Mouse (Mus musculus) thymus, postnatal 0 days (tissue): ENCODE results near the gene Chrm3. TPM values are rescaled to one million over a fixed set of nuclear protein-coding genes. Genes with fewer than 3 reads are reported as not detected.

Source experiments
- DNase-seq: peaks from one replicate; pipeline ENCODE4 v3.0.0-alpha.2; 2015; ENCODE audit warnings: low spot score
- polyA plus RNA-seq: library from polyadenylated mRNA; unstranded; fragments of >200 nt; fragmentation: Nextera tagmentation; extraction: Ambion mirVana; gene quantifications from 2 replicates; pipeline ENCODE4 v1.2.1, GENCODE M21; 2015

Chrm3 gene
- polyA plus RNA-seq, 1 experiment from 2014 or later: 0.16 TPM

GRCm38 (mm10) chr13:10081896-10082426 is 278.7 kb downstream of the Chrm3 start:
- DNase-seq: no peak

GRCm38 (mm10) chr13:10071165-10071564 is 289.5 kb downstream of the Chrm3 start:
- DNase-seq: peak; percentile 71

GRCm38 (mm10) chr13:10068927-10069580 is 291.6 kb downstream of the Chrm3 start:
- DNase-seq: no peak

- peak; percentile 39 for DNase-seq
Measured at GRCm38 (mm10) chr13:10066829-10067618, 293.6 kb downstream of the Chrm3 start.

- peak; percentile 79 for DNase-seq
Measured at GRCm38 (mm10) chr13:10065776-10066175, 294.9 kb downstream of the Chrm3 start.

- DNase-seq: no peak
Measured at GRCm38 (mm10) chr13:10062681-10063080, 298.0 kb downstream of the Chrm3 start.

GRCm38 (mm10) chr13:10058993-10059392 is 301.7 kb downstream of the Chrm3 start:
- no peak for DNase-seq

GRCm38 (mm10) chr13:10057644-10058198 is 302.9 kb downstream of the Chrm3 start:
- DNase-seq: no peak

- DNase-seq: no peak
Measured at GRCm38 (mm10) chr13:10054086-10054485, 306.6 kb downstream of the Chrm3 start.

- no peak for DNase-seq
Measured at GRCm38 (mm10) chr13:10053301-10053889, 307.3 kb downstream of the Chrm3 start.

- DNase-seq: no peak
Measured at GRCm38 (mm10) chr13:10045651-10046350, 314.8 kb downstream of the Chrm3 start.

GRCm38 (mm10) chr13:10044084-10044483 is 316.6 kb downstream of the Chrm3 start:
- DNase-seq: no peak

- DNase-seq: no peak
Measured at GRCm38 (mm10) chr13:10033570-10034399, 326.9 kb downstream of the Chrm3 start.

GRCm38 (mm10) chr13:10031547-10031946 is 329.1 kb downstream of the Chrm3 start:
- DNase-seq: no peak

GRCm38 (mm10) chr13:10029944-10030343 is 330.7 kb downstream of the Chrm3 start:
- DNase-seq: no peak

GRCm38 (mm10) chr13:10025134-10025533 is 335.5 kb downstream of the Chrm3 start:
- DNase-seq: no peak

- no peak for DNase-seq
Measured at GRCm38 (mm10) chr13:10023112-10023511, 337.5 kb downstream of the Chrm3 start.

- DNase-seq: no peak
Measured at GRCm38 (mm10) chr13:10019252-10019651, 341.4 kb downstream of the Chrm3 start.

- no peak for DNase-seq
Measured at GRCm38 (mm10) chr13:10002916-10003315, 357.7 kb downstream of the Chrm3 start.

- DNase-seq: no peak
Measured at GRCm38 (mm10) chr13:9997664-9998328, 362.9 kb downstream of the Chrm3 start.
